Mouse (Mus musculus): ENCODE data around the gene Rbl2. TPM values are rescaled to one million over a fixed set of nuclear protein-coding genes. Genes with fewer than 3 reads are reported as not detected.

Gene Rbl2
- 42.6 TPM for polyA plus RNA-seq (2014; fragmentation: Illumina TruSeq; extraction: RNeasy Lipid Tissue Mini Kit (QIAGEN cat#74804); ENCODE audit: low read depth, low replicate concordance)

DNA sequence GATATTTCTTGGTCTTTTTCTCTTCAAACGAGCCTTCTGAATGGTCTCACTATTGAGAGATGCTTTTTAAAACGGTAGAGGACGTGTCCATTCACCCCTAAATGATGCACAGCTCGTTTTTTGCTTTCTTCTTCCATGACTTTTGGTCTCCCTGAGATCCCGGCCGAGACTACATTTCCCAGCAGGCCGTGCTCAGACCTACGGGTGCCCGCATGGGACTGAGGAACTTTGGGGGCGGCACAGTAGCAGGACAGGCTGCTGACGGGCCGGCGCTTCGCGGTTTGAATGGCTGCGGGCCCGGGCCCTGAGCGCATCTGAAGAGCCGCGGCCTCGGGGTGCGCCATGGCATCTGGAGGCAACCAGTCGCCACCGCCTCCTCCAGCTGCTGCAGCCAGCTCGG is at the start of gene Rbl2:
TSS of gene Rbl2 (plus strand) at position 224 of the 400 bp plus-strand sequence.

Other genes starting within 250 kb of the Rbl2 start
- gene Chd9, start 241.7 kb upstream of the Rbl2 start, polyA plus RNA-seq (2014; fragmentation: Illumina TruSeq; extraction: RNeasy Lipid Tissue Mini Kit (QIAGEN cat#74804); ENCODE audit: low read depth, low replicate concordance), result 6,305 TPM
- 117 TPM for gene Aktip, start 129.9 kb downstream of the Rbl2 start, polyA plus RNA-seq (2014; fragmentation: Illumina TruSeq; extraction: RNeasy Lipid Tissue Mini Kit (QIAGEN cat#74804); ENCODE audit: low read depth, low replicate concordance)
- gene Rpgrip1l, start 243.2 kb downstream of the Rbl2 start, polyA plus RNA-seq (2014; fragmentation: Illumina TruSeq; extraction: RNeasy Lipid Tissue Mini Kit (QIAGEN cat#74804); ENCODE audit: low read depth, low replicate concordance), result 4.1 TPM
- 44.4 TPM for gene Fto, start 243.5 kb downstream of the Rbl2 start, polyA plus RNA-seq (2014; fragmentation: Illumina TruSeq; extraction: RNeasy Lipid Tissue Mini Kit (QIAGEN cat#74804); ENCODE audit: low read depth, low replicate concordance)